Mouse (Mus musculus): Measurements from ENCODE around the gene Dync1i2.

The Dync1i2 gene

GRCm38 (mm10) chr2:71203819-71204432 is 7.6 kb upstream of the Dync1i2 start:
- DNase-seq (ENCODE audit: low spot score) = no peak

- DNase-seq (ENCODE audit: low spot score) = no peak
Measured at GRCm38 (mm10) chr2:71209041-71209755, 2.3 kb upstream of the Dync1i2 start.

- no peak for DNase-seq (ENCODE audit: low spot score)
Measured at GRCm38 (mm10) chr2:71211096-71211495, 410 bp upstream of the Dync1i2 start.

GRCm38 (mm10) chr2:71212360-71212726 is 837 bp downstream of the Dync1i2 start:
- DNase-seq (ENCODE audit: low spot score) = no peak

GRCm38 (mm10) chr2:71221020-71221419 is 9.5 kb downstream of the Dync1i2 start:
- no peak for DNase-seq (ENCODE audit: low spot score)

GRCm38 (mm10) chr2:71227398-71227797 is 15.9 kb downstream of the Dync1i2 start:
- DNase-seq (ENCODE audit: low spot score) = no peak

- DNase-seq (ENCODE audit: low spot score) = no peak
Measured at GRCm38 (mm10) chr2:71229603-71230002, 18.1 kb downstream of the Dync1i2 start.

GRCm38 (mm10) chr2:71231951-71232350 is 20.4 kb downstream of the Dync1i2 start:
- no peak for DNase-seq (ENCODE audit: low spot score)

GRCm38 (mm10) chr2:71232976-71233375 is 21.5 kb downstream of the Dync1i2 start:
- no peak for DNase-seq (ENCODE audit: low spot score)

GRCm38 (mm10) chr2:71235420-71235819 is 23.9 kb downstream of the Dync1i2 start:
- DNase-seq (ENCODE audit: low spot score) = no peak

GRCm38 (mm10) chr2:71236009-71236408 is 24.5 kb downstream of the Dync1i2 start:
- no peak for DNase-seq (ENCODE audit: low spot score)

- no peak for DNase-seq (ENCODE audit: low spot score)
Measured at GRCm38 (mm10) chr2:71241505-71241904, 30.0 kb downstream of the Dync1i2 start.

- DNase-seq (ENCODE audit: low spot score) = no peak
Measured at GRCm38 (mm10) chr2:71242180-71242579, 30.7 kb downstream of the Dync1i2 start.

GRCm38 (mm10) chr2:71243058-71243672 is 31.7 kb downstream of the Dync1i2 start:
- no peak for DNase-seq (ENCODE audit: low spot score)

- DNase-seq (ENCODE audit: low spot score) = no peak
Measured at GRCm38 (mm10) chr2:71244807-71245206, 33.3 kb downstream of the Dync1i2 start.

- DNase-seq (ENCODE audit: low spot score) = no peak
Measured at GRCm38 (mm10) chr2:71245416-71245815, 33.9 kb downstream of the Dync1i2 start.

- DNase-seq (ENCODE audit: low spot score) = no peak
Measured at GRCm38 (mm10) chr2:71246096-71246495, 34.6 kb downstream of the Dync1i2 start.

GRCm38 (mm10) chr2:71248071-71248470 is 36.6 kb downstream of the Dync1i2 start:
- DNase-seq (ENCODE audit: low spot score) = no peak

GRCm38 (mm10) chr2:71250841-71251240 is 39.3 kb downstream of the Dync1i2 start:
- no peak for DNase-seq (ENCODE audit: low spot score)

- no peak for DNase-seq (ENCODE audit: low spot score)
Measured at GRCm38 (mm10) chr2:71254836-71255235, 43.3 kb downstream of the Dync1i2 start.

GRCm38 (mm10) chr2:71256581-71256980 is 45.1 kb downstream of the Dync1i2 start:
- DNase-seq (ENCODE audit: low spot score) = no peak

- no peak for DNase-seq (ENCODE audit: low spot score)
Measured at GRCm38 (mm10) chr2:71264585-71264984, 53.1 kb downstream of the Dync1i2 start.

GRCm38 (mm10) chr2:71268691-71269090 is 57.2 kb downstream of the Dync1i2 start:
- no peak for DNase-seq (ENCODE audit: low spot score)
